Mouse (Mus musculus): Measurements from ENCODE around the gene Ptafr. TPM values are rescaled to one million over a fixed set of nuclear protein-coding genes. Genes with fewer than 3 reads are reported as not detected.

The Ptafr gene
- polyA plus RNA-seq, 1 experiment, result 6.7 TPM

GRCm38 (mm10) chr4:132527917-132528522 is 35.8 kb upstream of the Ptafr start:
- Histone ChIP-seq H3K4me3 (replicated peaks; ENCODE audit: control insufficient read depth, low read depth, low read length) (no peak overlapping the region), H3K4me1 (ENCODE audit: control insufficient read depth, insufficient read depth, low read length) (peaks cover 4% of the 10 kb centered on the region; the same call in 1 of the 2 replicates), H3K27ac (ENCODE audit: control insufficient read depth, insufficient read depth, low read depth, low read length, poor library complexity) (0 out of 2 replicates have a peak overlapping the region, but pooled peaks have one; percentile 48)
- WGBS, result 35% methylated on average over 8 of the region's 8 CpGs
- TF ChIP-seq POLR2A (IDR thresholded peaks at IDR 0.05; ENCODE audit: borderline replicate concordance, control insufficient read depth, low read depth, low read length) (no peak), CTCF (IDR thresholded peaks at IDR 0.05; ENCODE audit: control insufficient read depth, insufficient read depth, low read length) (no peak)

- peaks cover 4% of the 10 kb centered on the region; the same call in 1 of the 2 replicates for H3K4me1 ChIP-seq (ENCODE audit: control insufficient read depth, insufficient read depth, low read length)
- H3K27ac ChIP-seq (ENCODE audit: control insufficient read depth, insufficient read depth, low read depth, low read length, poor library complexity), result no peak overlapping the region; the same call in 1 of the 2 replicates
- H3K4me3 ChIP-seq (replicated peaks; ENCODE audit: control insufficient read depth, low read depth, low read length), result no peak overlapping the region
Measured at GRCm38 (mm10) chr4:132529344-132529743, 34.5 kb upstream of the Ptafr start.

GRCm38 (mm10) chr4:132530033-132530804 is 33.6 kb upstream of the Ptafr start:
- H3K4me1 ChIP-seq (ENCODE audit: control insufficient read depth, insufficient read depth, low read length), result peaks cover 5% of the 10 kb centered on the region; the same call in 1 of the 2 replicates
- WGBS, result 62% methylated on average over 20 of the region's 20 CpGs
- TF ChIP-seq CTCF (IDR thresholded peaks at IDR 0.05; ENCODE audit: control insufficient read depth, insufficient read depth, low read length) (no peak), POLR2A (IDR thresholded peaks at IDR 0.05; ENCODE audit: borderline replicate concordance, control insufficient read depth, low read depth, low read length) (no peak)
- H3K27ac ChIP-seq (ENCODE audit: control insufficient read depth, insufficient read depth, low read depth, low read length, poor library complexity), result peak overlapping the region; percentile 72
- no peak overlapping the region for H3K4me3 ChIP-seq (replicated peaks; ENCODE audit: control insufficient read depth, low read depth, low read length)

More at GRCm38 (mm10) chr4:132529344-132529743, 34.5 kb upstream of the Ptafr start:
- TF ChIP-seq CTCF (IDR thresholded peaks at IDR 0.05; ENCODE audit: control insufficient read depth, insufficient read depth, low read length) (no peak), POLR2A (IDR thresholded peaks at IDR 0.05; ENCODE audit: borderline replicate concordance, control insufficient read depth, low read depth, low read length) (no peak)
- 8% methylated on average over 4 of the region's 4 CpGs for WGBS

GRCm38 (mm10) chr4:132532496-132532895 is 31.4 kb upstream of the Ptafr start:
- Histone ChIP-seq H3K4me1 (ENCODE audit: control insufficient read depth, insufficient read depth, low read length) (peaks cover 8% of the 10 kb centered on the region), H3K4me3 (replicated peaks; ENCODE audit: control insufficient read depth, low read depth, low read length) (peak overlapping the region; percentile 81), H3K27ac (ENCODE audit: control insufficient read depth, insufficient read depth, low read depth, low read length, poor library complexity) (peak overlapping the region; percentile 82)
- TF ChIP-seq CTCF (IDR thresholded peaks at IDR 0.05; ENCODE audit: control insufficient read depth, insufficient read depth, low read length), result no peak
- no peak for TF ChIP-seq POLR2A (IDR thresholded peaks at IDR 0.05; ENCODE audit: borderline replicate concordance, control insufficient read depth, low read depth, low read length)
- 4% methylated on average over 5 of the region's 5 CpGs for WGBS

GRCm38 (mm10) chr4:132532981-132533916 is 30.6 kb upstream of the Ptafr start, which contains the start of gene Atpif1:
Atpif1 (minus strand) TSS chr4:132533659.
- Histone ChIP-seq H3K4me1 (ENCODE audit: control insufficient read depth, insufficient read depth, low read length) (peaks cover 6% of the 10 kb centered on the region), H3K27ac (ENCODE audit: control insufficient read depth, insufficient read depth, low read depth, low read length, poor library complexity) (peak within 1 kb of the TSS; percentile 82), H3K4me3 (replicated peaks; ENCODE audit: control insufficient read depth, low read depth, low read length) (peak within 1 kb of the TSS; percentile 81)
- WGBS, result under 1% methylated on average over 63 of the region's 63 CpGs
- TF ChIP-seq CTCF (IDR thresholded peaks at IDR 0.05; ENCODE audit: control insufficient read depth, insufficient read depth, low read length), result no peak
- TF ChIP-seq POLR2A (IDR thresholded peaks at IDR 0.05; ENCODE audit: borderline replicate concordance, control insufficient read depth, low read depth, low read length), result peak; percentile 96

GRCm38 (mm10) chr4:132535406-132536121 is 28.3 kb upstream of the Ptafr start, which contains the start of gene Dnajc8:
Dnajc8 (plus strand) TSS chr4:132535550.
- Histone ChIP-seq H3K4me1 (ENCODE audit: control insufficient read depth, insufficient read depth, low read length) (peaks cover 4% of the 10 kb centered on the region), H3K27ac (ENCODE audit: control insufficient read depth, insufficient read depth, low read depth, low read length, poor library complexity) (peak within 1 kb of the TSS; percentile 95), H3K4me3 (replicated peaks; ENCODE audit: control insufficient read depth, low read depth, low read length) (peak within 1 kb of the TSS; percentile 89)
- TF ChIP-seq CTCF (IDR thresholded peaks at IDR 0.05; ENCODE audit: control insufficient read depth, insufficient read depth, low read length) (no peak), POLR2A (IDR thresholded peaks at IDR 0.05; ENCODE audit: borderline replicate concordance, control insufficient read depth, low read depth, low read length) (peak; percentile 83)
- under 1% methylated on average over 60 of the region's 60 CpGs for whole genome bisulfite sequencing

GRCm38 (mm10) chr4:132539481-132539880 is 24.4 kb upstream of the Ptafr start:
- 81% methylated on average over 5 of the region's 5 CpGs for WGBS
- Histone ChIP-seq H3K4me3 (replicated peaks; ENCODE audit: control insufficient read depth, low read depth, low read length) (no peak overlapping the region), H3K27ac (ENCODE audit: control insufficient read depth, insufficient read depth, low read depth, low read length, poor library complexity) (no peak overlapping the region), H3K4me1 (ENCODE audit: control insufficient read depth, insufficient read depth, low read length) (peaks cover 6% of the 10 kb centered on the region)
- TF ChIP-seq POLR2A (IDR thresholded peaks at IDR 0.05; ENCODE audit: borderline replicate concordance, control insufficient read depth, low read depth, low read length), result no peak
- TF ChIP-seq CTCF (IDR thresholded peaks at IDR 0.05; ENCODE audit: control insufficient read depth, insufficient read depth, low read length), result no peak
